ENCODE assay signal across 16 mouse cellular contexts in the genomic region with DNA sequence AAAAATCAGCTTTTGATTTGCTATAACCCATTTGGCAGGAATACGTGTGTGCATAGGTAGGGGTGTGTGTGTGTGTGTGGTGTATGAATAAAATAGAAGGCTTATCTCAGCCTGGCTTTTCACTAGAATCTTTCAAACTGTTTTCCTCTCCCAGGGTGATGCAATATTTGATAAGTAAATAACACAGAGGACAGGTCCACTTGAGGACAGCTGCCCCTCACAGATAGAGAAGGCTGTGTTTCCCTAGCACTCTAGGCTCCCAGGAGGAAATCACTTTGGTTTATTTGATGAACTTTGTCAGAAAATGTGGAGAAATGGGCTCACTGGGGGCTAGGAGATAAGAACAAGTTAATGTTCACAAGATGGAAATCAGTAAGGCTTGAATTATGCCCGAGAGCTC. TPM values are rescaled to one million over a fixed set of nuclear protein-coding genes. Genes with fewer than 3 reads are reported as not detected.
DNase-seq lines count a peak whose midpoint lies in the region; ATAC-seq lines count a peak whose summit lies in the region.
"Had no signal": no experiment of that assay in that cellular context is flagged by ENCODE, and none has a peak within 500 bp of the region (broad histone marks: within the 10 kb centered on the region; RNA-seq: fewer than 3 reads in every experiment).

No protein-coding gene starts in this region.

- no peaks in the 10 kb centered on the region for H3K27me3 ChIP-seq in lung, embryonic 15.5 days
- H3K27me3 ChIP-seq in liver, embryonic 13.5 days, result no peaks in the 10 kb centered on the region
- H3K27me3 ChIP-seq: heart, embryonic 12.5 days; hindbrain, embryonic 12.5 days; kidney, embryonic 15.5 days; limb, embryonic 13.5 days had no signal

- peak overlapping the region; percentile 84 for H3K27ac ChIP-seq in lung, embryonic 15.5 days
- H3K27ac ChIP-seq in liver, embryonic 13.5 days, result peak overlapping the region; percentile 61
- H3K27ac ChIP-seq: embryonic facial prominence, embryonic 10.5 days; hindbrain, embryonic 12.5 days; kidney, embryonic 15.5 days; limb, embryonic 13.5 days had no signal

- no peaks in the 10 kb centered on the region for H3K9me3 ChIP-seq in lung, embryonic 15.5 days
- no peaks in the 10 kb centered on the region for H3K9me3 ChIP-seq in liver, embryonic 13.5 days (replicated peaks)
- H3K9me3 ChIP-seq: embryonic facial prominence, embryonic 10.5 days; heart, embryonic 12.5 days; hindbrain, embryonic 12.5 days; kidney, embryonic 15.5 days; limb, embryonic 13.5 days had no signal

- peaks cover 6% of the 10 kb centered on the region; the same call in 1 of the 2 replicates for H3K4me1 ChIP-seq in lung, embryonic 15.5 days
- 0 out of 2 replicates have a peak, but pooled peaks cover 3% of the 10 kb centered on the region for H3K4me1 ChIP-seq in liver, embryonic 13.5 days (replicated peaks)
- H3K4me1 ChIP-seq: embryonic facial prominence, embryonic 10.5 days; hindbrain, embryonic 12.5 days had no signal

- DNase-seq in lung, postnatal 4 days, result no peak
- no peak for DNase-seq in liver, embryonic 13.5 days
- DNase-seq in lung, postnatal 36 days, result peak; percentile 36
- DNase-seq in frontal cortex, postnatal 25 days (ENCODE audit: low spot score in 2 of 2), result no peak
- no peak for DNase-seq in left cerebral cortex, postnatal 10 days (ENCODE audit: extremely low spot score in 1 of 2, low spot score in 2 of 2)
- DNase-seq: cerebellum, adult 9-10 months; heart, postnatal 14 days; thymus, adult 2 months had no signal

- intact Hi-C loops in left cerebral cortex, postnatal 10 days (cut with DNase I), result no loop called here

- 47% methylated on average over 2 of the region's 2 CpGs for WGBS in lung, embryonic 15.5 days
- WGBS in liver, embryonic 13.5 days (ENCODE audit: insufficient replicate concordance), result 18% methylated on average over 2 of the region's 2 CpGs

- H3K4me3 ChIP-seq in lung, embryonic 15.5 days, result no peak overlapping the region
- H3K4me3 ChIP-seq in liver, embryonic 13.5 days (replicated peaks), result no peak overlapping the region
- H3K4me3 ChIP-seq: embryonic facial prominence, embryonic 10.5 days; heart, embryonic 12.5 days; hindbrain, embryonic 12.5 days; kidney, embryonic 15.5 days; limb, embryonic 13.5 days had no signal

- no peaks in the 10 kb centered on the region for H3K36me3 ChIP-seq in lung, embryonic 15.5 days
- H3K36me3 ChIP-seq in liver, embryonic 13.5 days, result no peaks in the 10 kb centered on the region
- H3K36me3 ChIP-seq: embryonic facial prominence, embryonic 10.5 days; heart, embryonic 12.5 days; hindbrain, embryonic 12.5 days; kidney, embryonic 15.5 days; limb, embryonic 13.5 days had no signal

- peak; percentile 81 for ATAC-seq in lung, embryonic 15.5 days (ENCODE audit: borderline replicate concordance, extremely low read depth, low FRiP score, low TSS enrichment)
- peak; percentile 83 for ATAC-seq in liver, embryonic 13.5 days (ENCODE audit: low read depth)
- ATAC-seq in inflammation-experienced regulatory T-cells, adult 6 months, result no peak

- no peak overlapping the region for H3K4me2 ChIP-seq in lung, embryonic 15.5 days
- H3K4me2 ChIP-seq in liver, embryonic 13.5 days, result no peak overlapping the region
- H3K4me2 ChIP-seq: heart, embryonic 12.5 days; hindbrain, embryonic 12.5 days; kidney, embryonic 15.5 days; limb, embryonic 13.5 days had no signal

- H3K9ac ChIP-seq in lung, embryonic 15.5 days, result no peak overlapping the region
- no peak overlapping the region for H3K9ac ChIP-seq in liver, embryonic 13.5 days
- H3K9ac ChIP-seq: heart, embryonic 12.5 days; hindbrain, embryonic 12.5 days; kidney, embryonic 15.5 days; limb, embryonic 13.5 days had no signal

RNA-seq across cellular contexts. Expression of gene Slc16a12, which starts 35.0 kb away (rescaled TPM):
- 14.8 TPM in 2 replicates for polyA plus RNA-seq in lung, embryonic 15.5 days (2015; fragmentation: Nextera tagmentation; extraction: Ambion mirVana)
- polyA plus RNA-seq in liver, embryonic 13.5 days (2015; fragmentation: Nextera tagmentation; extraction: Ambion mirVana), result 8.1 and 10.5 TPM in 2 replicates
- total RNA-seq in left cerebral cortex, postnatal 10 days (2021), result 1 to 10 TPM; 2.4 to 3.3 TPM
- under 1 TPM in 1 of 3 experiments, not detected in 2; 0.18 TPM for polyA plus RNA-seq in inflammation-experienced regulatory T-cells, adult 6 months (2017; shearing (Covaris generic))
- total RNA-seq: megakaryocyte-erythroid progenitor cell, adult 5-6 weeks had no signal
